Mouse (Mus musculus) intestine, embryonic 14.5 days (tissue): ENCODE measurements around the gene Snap91. TPM values are rescaled to one million over a fixed set of nuclear protein-coding genes. Genes with fewer than 3 reads are reported as not detected.

Experiments used
- ATAC-seq: fragments of 200-750 bp; cut with Nextera tagmentation; replicated peaks from 2 replicates; pipeline ENCODE4 v1.8.0; 2017; ENCODE audit warnings: low read depth, moderate number of reproducible peaks, moderate TSS enrichment, moderate library complexity; ENCODE audit not compliant: low FRiP score, low TSS enrichment
- DNase-seq: peaks from one replicate; pipeline ENCODE4 v3.0.0-alpha.2; 2018; ENCODE audit warnings: low spot score
- H3K27ac ChIP-seq: fragments of 300-500 bp; sonication (generic); 2 replicates; pipeline ENCODE4 v1.5.1; 2014; ENCODE audit warnings: low read depth, mild to moderate bottlenecking, control low read depth
- H3K27me3 ChIP-seq: fragments of 300-500 bp; sonication (generic); replicated peaks from 2 replicates; pipeline ENCODE4 v1.6.1; 2014; ENCODE audit warnings: low read length, control low read depth; ENCODE audit not compliant: control insufficient read depth, insufficient read depth
- H3K36me3 ChIP-seq: fragments of 300-500 bp; sonication (generic); 2 replicates; pipeline ENCODE4 v1.6.1; 2014; ENCODE audit warnings: low read length, control low read depth; ENCODE audit not compliant: control insufficient read depth, insufficient read depth
- H3K4me1 ChIP-seq: fragments of 300-500 bp; sonication (generic); replicated peaks from 2 replicates; pipeline ENCODE4 v1.6.1; 2014; ENCODE audit warnings: low read length, control low read depth, mixed read lengths; ENCODE audit not compliant: control insufficient read depth, insufficient read depth
- H3K4me2 ChIP-seq: fragments of 300-500 bp; sonication (generic); 2 replicates; pipeline ENCODE4 v1.6.1; 2014; ENCODE audit warnings: low read length
- H3K4me3 ChIP-seq: fragments of 300-500 bp; sonication (generic); 2 replicates; pipeline ENCODE4 v1.5.1; 2014; ENCODE audit warnings: low read depth, low read length, control low read depth, mixed read lengths
- H3K9ac ChIP-seq: fragments of 300-500 bp; sonication (generic); 2 replicates; pipeline ENCODE4 v1.6.1; 2014; ENCODE audit warnings: mild to moderate bottlenecking, low read length
- H3K9me3 ChIP-seq: fragments of 300-500 bp; sonication (generic); 2 replicates; pipeline ENCODE4 v1.6.1; 2016; ENCODE audit warnings: low read length, control low read depth; ENCODE audit not compliant: control insufficient read depth
- WGBS: fragments of 180-500 bp; shearing (Covaris S2); extraction: QIAGEN DNeasy Blood & Tissue Kit; methylation state at CpG from one replicate; pipeline ENCODE4 v1.1.7; 2014; 5-methylcytosine and 5-hydroxymethylcytosine counted together
- polyA plus RNA-seq: library from polyadenylated mRNA; unstranded; fragments of >200 nt; fragmentation: Nextera tagmentation; extraction: Ambion mirVana; gene quantifications from 2 replicates; pipeline ENCODE4 v1.2.1, GENCODE M21; 2014

The Snap91 gene
- polyA plus RNA-seq, 1 experiment from 2014 or later = 4.1 TPM

GRCm38 (mm10) chr9:86745926-86746581 is 134.4 kb downstream of the Snap91 start:
- H3K27ac ChIP-seq = no peak overlapping the region
- DNase-seq (peak; percentile 62), ATAC-seq (peak; percentile 44)
- H3K36me3 ChIP-seq = no peaks in the 10 kb centered on the region
- H3K27me3 ChIP-seq = 0 out of 2 replicates have a peak, but pooled peaks cover 7% of the 10 kb centered on the region
- no peak overlapping the region for H3K9ac ChIP-seq
- WGBS = 24% methylated on average over 13 of the region's 13 CpGs
- no peaks in the 10 kb centered on the region for H3K9me3 ChIP-seq
- H3K4me3 ChIP-seq = no peak overlapping the region
- H3K4me1 ChIP-seq = peaks cover 13% of the 10 kb centered on the region
- peak overlapping the region; percentile 23; the same call in 1 of the 2 replicates for H3K4me2 ChIP-seq

DNA sequence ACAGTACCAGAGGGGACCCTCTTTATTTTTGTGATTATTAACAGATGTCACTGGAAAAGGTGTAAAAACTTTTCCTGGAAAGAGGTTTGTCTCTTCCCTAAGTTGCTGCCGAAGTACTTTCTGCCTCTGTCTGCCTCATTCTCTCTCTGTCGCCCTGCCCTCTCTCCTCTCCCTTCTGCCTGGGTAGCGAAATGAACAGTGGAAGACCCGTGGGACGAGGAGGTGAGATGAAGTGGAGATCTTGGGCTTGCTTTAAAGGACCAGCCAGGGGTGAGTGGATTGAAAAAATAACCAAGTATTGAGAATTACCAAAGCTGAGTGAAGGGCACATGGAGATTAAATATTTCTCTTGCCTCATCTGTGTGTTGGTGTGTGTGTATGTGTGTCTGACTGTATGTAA is 136.4 kb downstream of the Snap91 start:
- Histone ChIP-seq H3K36me3 (no peaks in the 10 kb centered on the region), H3K4me1 (peaks cover 13% of the 10 kb centered on the region), H3K27ac (no peak overlapping the region), H3K4me2 (peak overlapping the region; percentile 53; the same call in 1 of the 2 replicates), H3K27me3 (0 out of 2 replicates have a peak, but pooled peaks cover 7% of the 10 kb centered on the region), H3K4me3 (no peak overlapping the region; the same call in 1 of the 2 replicates), H3K9me3 (no peaks in the 10 kb centered on the region), H3K9ac (no peak overlapping the region)
- ATAC-seq (no peak), DNase-seq (peak; percentile 50)
- WGBS = 32% methylated on average over 5 of the region's 5 CpGs

- no peaks in the 10 kb centered on the region for H3K36me3 ChIP-seq
- no peak within 1 kb of the TSS for H3K27ac ChIP-seq
- H3K9me3 ChIP-seq = no peaks in the 10 kb centered on the region
- H3K27me3 ChIP-seq = 0 out of 2 replicates have a peak, but pooled peaks cover 7% of the 10 kb centered on the region
- peak; percentile 55 for DNase-seq
- peak within 1 kb of the TSS; percentile 53 for H3K4me2 ChIP-seq
- peak; percentile 56 for ATAC-seq
- 4% methylated on average over 18 of the region's 19 CpGs for WGBS
- H3K9ac ChIP-seq = peak within 1 kb of the TSS; percentile 30
- peaks cover 13% of the 10 kb centered on the region for H3K4me1 ChIP-seq
- H3K4me3 ChIP-seq = peak within 1 kb of the TSS; percentile 25
Observed at GRCm38 (mm10) chr9:86742959-86743911, 137.2 kb downstream of the Snap91 start, which contains the start of gene Prss35. Gene Prss35, plus strand, starts transcription at chr9:86743649.

- 50% methylated on average over 3 of the region's 3 CpGs for WGBS
- DNase-seq (no peak), ATAC-seq (no peak)
- no peak overlapping the region for H3K9ac ChIP-seq
- no peaks in the 10 kb centered on the region for H3K9me3 ChIP-seq
- no peak overlapping the region for H3K27ac ChIP-seq
- no peak overlapping the region for H3K4me2 ChIP-seq
- no peaks in the 10 kb centered on the region for H3K36me3 ChIP-seq
- H3K27me3 ChIP-seq = 0 out of 2 replicates have a peak, but pooled peaks cover under 1% of the 10 kb centered on the region
- peaks cover 9% of the 10 kb centered on the region for H3K4me1 ChIP-seq
- H3K4me3 ChIP-seq = no peak overlapping the region
Observed at GRCm38 (mm10) chr9:86739971-86740370, 140.5 kb downstream of the Snap91 start.

GRCm38 (mm10) chr9:86738801-86739200 is 141.7 kb downstream of the Snap91 start:
- H3K4me2 ChIP-seq = no peak overlapping the region
- peaks cover 9% of the 10 kb centered on the region for H3K4me1 ChIP-seq
- no peaks in the 10 kb centered on the region for H3K9me3 ChIP-seq
- H3K4me3 ChIP-seq = no peak overlapping the region
- ATAC-seq (no peak), DNase-seq (peak; percentile 43)
- no peaks in the 10 kb centered on the region for H3K27me3 ChIP-seq
- no peak overlapping the region for H3K9ac ChIP-seq
- no peaks in the 10 kb centered on the region for H3K36me3 ChIP-seq
- no peak overlapping the region for H3K27ac ChIP-seq
- 95% methylated on average over 8 of the region's 8 CpGs for WGBS

DNA sequence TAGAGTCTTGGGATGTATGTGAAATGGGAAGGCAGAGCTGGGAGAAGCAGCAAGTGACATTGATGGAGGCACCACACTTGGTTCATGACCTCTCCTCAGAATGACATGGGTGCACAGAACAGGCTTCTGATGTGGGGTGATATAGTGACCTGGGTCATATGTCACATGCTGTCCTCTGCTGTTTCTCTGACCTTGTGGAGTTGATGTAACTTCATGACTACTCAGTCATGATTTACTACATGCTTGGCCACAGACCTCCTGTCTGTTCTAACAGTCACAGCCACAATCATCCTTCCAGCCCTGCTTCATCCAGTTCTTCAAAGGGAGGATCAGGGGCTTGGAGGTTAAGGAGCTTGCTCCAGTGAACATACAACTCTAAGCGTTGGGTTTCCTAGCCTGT is 142.4 kb downstream of the Snap91 start:
- no peak overlapping the region for H3K27ac ChIP-seq

DNA sequence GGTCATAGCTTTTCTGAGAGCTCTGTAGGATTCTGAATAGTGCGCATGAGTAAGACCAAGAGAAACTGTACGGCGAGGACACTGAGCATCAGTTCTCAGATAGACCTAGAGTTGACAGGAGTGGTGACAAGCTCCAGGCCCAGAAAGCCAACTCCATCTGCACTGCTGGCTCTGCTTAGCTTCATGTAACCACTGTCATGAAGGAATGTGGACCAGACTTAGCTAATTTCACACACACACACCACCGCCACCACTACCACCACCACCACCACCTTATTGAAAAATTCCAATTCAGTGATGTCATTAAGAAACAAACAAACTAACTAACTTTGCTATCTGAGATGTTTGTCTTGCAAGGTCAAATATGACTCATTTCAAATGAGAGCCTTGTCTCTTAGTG is 143.5 kb downstream of the Snap91 start:
- Histone ChIP-seq H3K9ac (no peak overlapping the region), H3K4me2 (no peak overlapping the region), H3K27ac (no peak overlapping the region), H3K27me3 (no peaks in the 10 kb centered on the region), H3K36me3 (no peaks in the 10 kb centered on the region), H3K4me3 (no peak overlapping the region), H3K4me1 (no peaks in the 10 kb centered on the region), H3K9me3 (no peaks in the 10 kb centered on the region)
- peak; percentile 49 for DNase-seq
- WGBS = 39% methylated on average over 4 of the region's 4 CpGs
- no peak; the same call in 1 of the 2 replicates for ATAC-seq

More for the DNA sequence above, 142.4 kb downstream of the Snap91 start:
- ATAC-seq (no peak), DNase-seq (peak; percentile 24)
- Histone ChIP-seq H3K36me3 (no peaks in the 10 kb centered on the region), H3K4me3 (no peak overlapping the region), H3K27me3 (no peaks in the 10 kb centered on the region), H3K9me3 (no peaks in the 10 kb centered on the region), H3K4me1 (peaks cover 3% of the 10 kb centered on the region; the same call in 1 of the 2 replicates), H3K4me2 (no peak overlapping the region), H3K9ac (no peak overlapping the region)
- WGBS = 79% methylated on average over 1 of the region's 1 CpGs

DNA sequence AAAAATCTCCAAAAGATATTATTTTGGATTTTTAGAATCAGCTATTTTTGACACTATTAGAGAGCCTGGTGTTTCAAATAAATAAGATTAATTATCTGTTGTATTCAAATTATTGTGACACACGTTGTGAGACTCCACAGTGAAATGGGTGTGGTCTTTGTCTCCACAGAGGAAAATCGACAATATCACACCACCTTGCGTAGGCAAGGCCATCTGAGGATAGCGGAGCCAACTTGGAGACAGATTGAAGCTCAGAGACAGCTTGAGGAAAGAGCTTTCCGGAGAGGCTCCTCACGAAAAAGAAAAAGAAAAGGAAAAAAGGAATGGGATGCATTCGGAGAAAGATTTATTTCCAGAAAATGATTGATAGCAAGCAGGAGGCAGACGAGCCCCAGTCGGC is 145.7 kb downstream of the Snap91 start:
- Histone ChIP-seq H3K27ac (no peak overlapping the region), H3K36me3 (no peaks in the 10 kb centered on the region)
- no peak for ATAC-seq

More for the DNA sequence above, 145.7 kb downstream of the Snap91 start:
- H3K4me1 ChIP-seq = no peaks in the 10 kb centered on the region
- no peak for DNase-seq
- H3K4me2 ChIP-seq = no peak overlapping the region
- H3K4me3 ChIP-seq = no peak overlapping the region
- no peak overlapping the region for H3K9ac ChIP-seq
- H3K9me3 ChIP-seq = no peaks in the 10 kb centered on the region
- H3K27me3 ChIP-seq = no peaks in the 10 kb centered on the region
- WGBS = 55% methylated on average over 9 of the region's 9 CpGs
